Mouse (Mus musculus): ENCODE measurements around the gene N4bp2l2.
"Not testable (repeated sequence)": the region's sequence is repeated elsewhere in the genome, so short reads cannot be mapped to it uniquely, and the experiment has no call there.

Gene N4bp2l2

DNA sequence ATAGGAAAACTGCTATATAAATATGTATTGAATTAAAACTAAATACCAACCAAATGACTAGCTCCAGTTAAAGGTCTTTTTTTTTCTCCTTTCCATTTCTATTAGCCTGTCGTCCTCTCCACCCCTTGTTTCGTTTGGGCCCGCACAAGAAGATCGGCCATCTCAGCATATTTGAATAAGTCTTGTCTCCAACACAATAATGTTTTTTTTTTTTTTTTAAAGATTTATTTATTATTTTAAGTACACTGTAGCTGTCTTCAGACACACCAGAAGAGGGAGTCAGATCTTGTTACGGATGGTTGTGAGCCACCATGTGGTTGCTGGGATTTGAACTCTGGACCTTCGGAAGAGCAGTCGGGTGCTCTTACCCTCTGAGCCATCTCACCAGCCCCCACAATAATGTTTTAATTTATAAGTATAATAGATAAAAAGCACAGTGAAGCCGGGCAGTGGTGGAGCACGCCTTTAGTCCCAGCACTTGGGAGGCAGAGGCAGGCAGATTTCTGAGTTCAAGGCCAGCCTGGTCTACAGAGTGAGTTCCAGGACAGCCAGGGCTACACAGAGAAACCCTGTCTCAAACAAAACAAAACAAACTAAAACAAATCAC, at the start of gene N4bp2l2:
TSS of gene N4bp2l2 (minus strand) at position 51 of the 607 bp plus-strand sequence.
- DNase-seq: not testable (repeated sequence)

DNA sequence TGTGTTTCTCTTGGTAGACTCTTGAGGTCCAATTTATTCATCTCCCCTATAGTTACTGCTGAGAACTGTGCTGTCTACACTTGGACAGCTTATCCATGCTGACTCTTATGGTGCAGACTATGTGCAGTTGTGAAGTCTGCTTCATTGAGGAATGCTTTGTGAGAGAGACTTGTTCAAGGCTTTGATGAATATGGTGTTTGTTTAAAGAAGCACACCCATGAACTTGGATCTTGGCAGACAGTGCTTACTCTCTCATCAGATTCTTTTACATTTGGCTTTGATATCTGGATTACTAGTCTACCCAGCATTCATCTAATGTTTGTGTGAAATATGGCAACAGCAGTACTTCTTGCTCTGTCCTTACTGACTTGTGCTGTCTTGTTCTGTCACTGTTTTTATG, 47.4 kb upstream of the N4bp2l2 start:
- DNase-seq: no peak

DNA sequence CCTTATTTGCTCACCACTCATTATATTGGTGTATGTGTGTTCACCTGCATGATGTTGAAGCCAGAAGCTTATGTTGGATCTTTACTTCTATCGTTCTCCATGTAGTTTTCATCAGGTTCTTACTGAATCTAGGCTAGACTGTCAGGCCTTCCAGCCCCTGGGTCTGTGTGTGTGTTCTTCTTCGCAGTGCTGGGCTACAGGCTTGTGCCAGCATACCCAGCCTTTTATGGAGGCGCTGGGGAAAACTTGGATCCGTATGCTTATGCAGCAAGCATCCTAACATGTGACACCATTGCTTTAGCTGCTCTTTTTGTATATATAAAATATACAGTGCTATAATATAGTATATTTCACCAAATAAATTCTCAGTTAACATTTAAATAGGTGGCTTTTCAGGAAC, 45.5 kb upstream of the N4bp2l2 start:
- no peak for DNase-seq

DNA sequence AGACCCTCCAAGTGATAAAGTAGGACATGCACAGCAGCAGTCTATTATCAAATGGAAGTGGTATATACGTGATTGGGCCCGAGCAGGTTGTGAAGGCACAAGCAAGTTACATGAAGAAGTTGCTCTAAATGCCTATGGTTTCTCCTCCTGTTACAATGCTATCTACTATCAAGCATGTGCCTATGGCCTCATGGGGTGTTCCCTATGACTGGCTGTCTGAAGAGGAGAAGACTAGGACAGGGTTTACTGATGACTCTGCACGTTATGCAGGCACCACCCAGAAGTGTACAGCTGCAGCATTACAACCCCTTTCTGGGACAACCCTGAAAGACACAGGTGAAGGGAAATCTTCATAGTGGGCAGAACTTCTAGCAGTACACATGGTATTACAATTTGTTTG, 41.2 kb upstream of the N4bp2l2 start:
- not testable (repeated sequence) for DNase-seq

DNA sequence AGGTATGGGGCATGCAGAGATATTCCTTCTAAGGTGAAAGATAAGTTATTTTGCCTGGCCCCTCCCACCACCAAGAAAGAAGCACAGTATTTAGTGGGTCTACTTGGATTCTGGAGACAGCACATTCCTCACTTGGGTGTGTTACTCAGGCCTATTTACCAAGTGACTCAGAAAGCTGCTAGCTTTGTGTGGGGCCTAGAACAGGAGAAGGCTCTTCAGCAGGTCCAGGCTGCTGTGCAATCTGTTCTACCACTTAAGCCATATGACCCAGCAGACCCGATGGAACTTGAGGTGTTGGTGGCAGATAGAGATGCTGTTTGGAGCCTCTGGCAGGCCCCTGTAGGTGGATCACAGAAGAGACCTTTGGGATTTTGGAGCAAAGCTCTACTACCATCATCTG, 40.7 kb upstream of the N4bp2l2 start:
- not testable (repeated sequence) for DNase-seq

DNA sequence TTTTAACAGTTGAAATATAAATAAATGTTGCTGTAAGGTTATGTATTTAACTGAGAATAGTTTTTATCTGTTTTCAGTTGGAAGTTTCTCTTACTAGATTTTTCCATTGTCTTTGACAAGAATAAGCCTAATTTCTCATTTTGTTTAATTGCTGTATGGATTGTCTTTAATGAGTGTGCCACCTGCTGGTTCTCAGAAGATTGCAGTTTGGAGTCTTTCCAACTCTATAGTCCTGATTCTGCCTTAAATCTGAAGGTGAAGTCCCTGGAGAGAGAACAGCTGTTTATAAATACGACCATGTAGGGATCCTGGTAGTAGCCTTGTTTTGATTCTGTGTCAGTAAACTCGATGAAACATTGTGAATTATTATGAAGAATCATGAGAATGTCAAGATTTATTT, 36.7 kb upstream of the N4bp2l2 start:
- peak; percentile 37 to 70 for DNase-seq

DNA sequence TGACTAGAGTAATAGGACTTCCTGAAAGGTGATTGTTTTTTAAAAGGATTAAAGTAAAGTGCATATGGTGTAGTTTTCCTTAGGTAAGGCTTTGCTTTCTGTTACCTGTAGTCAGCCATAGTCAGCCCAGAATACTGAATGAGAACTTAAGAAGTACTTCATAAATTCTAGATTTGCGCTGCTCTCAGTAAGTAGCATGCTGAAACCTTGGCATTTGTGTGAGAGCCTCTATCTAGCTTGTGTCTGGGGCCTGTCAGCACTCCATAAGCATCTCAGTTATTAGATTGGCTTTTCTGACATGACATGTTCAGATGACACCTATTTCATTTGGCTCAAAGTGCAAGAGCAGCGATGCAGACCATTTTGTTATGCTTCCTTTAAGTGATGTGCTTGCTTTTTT, 27.3 kb upstream of the N4bp2l2 start:
- DNase-seq: no peak

DNA sequence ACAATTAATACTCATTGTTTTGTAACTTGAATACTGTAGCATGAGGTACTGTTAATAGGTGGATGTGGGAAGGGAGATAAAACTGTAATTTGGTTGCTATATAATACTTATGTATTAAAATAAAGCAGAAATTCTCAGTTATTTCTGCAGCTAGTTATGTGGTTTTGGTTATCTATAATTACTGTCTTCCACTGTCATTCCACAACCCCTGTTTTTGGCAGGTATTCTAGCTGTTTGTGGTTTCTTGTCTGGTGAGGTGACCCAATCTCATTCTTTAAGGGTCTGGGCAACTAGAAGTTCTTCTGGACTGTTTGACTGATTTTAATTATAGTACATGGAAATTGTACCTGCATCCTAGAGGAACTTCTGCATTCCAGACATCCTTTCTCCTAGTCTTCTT, 24.7 kb upstream of the N4bp2l2 start:
- no peak for DNase-seq

DNA sequence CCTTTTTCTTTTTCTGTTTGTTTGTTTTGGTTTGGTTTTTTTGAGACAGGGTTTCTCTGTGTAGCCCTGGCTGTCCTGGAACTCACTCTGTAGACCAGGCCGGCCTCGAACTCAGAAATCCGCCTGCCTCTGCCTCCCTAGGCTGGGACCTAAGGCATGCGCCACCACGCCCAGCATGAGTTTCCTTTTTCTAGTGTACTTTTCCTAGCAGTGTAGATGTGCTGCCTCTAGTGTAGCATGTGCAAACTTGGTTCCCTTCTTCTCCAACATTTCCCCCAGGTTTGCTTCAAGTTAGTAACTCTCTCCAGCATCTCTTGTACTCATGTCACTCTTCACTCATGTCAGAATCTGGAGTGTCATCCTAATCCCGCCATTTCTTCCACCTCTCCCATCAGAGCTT, 16.9 kb upstream of the N4bp2l2 start:
- not testable (repeated sequence) for DNase-seq

DNA sequence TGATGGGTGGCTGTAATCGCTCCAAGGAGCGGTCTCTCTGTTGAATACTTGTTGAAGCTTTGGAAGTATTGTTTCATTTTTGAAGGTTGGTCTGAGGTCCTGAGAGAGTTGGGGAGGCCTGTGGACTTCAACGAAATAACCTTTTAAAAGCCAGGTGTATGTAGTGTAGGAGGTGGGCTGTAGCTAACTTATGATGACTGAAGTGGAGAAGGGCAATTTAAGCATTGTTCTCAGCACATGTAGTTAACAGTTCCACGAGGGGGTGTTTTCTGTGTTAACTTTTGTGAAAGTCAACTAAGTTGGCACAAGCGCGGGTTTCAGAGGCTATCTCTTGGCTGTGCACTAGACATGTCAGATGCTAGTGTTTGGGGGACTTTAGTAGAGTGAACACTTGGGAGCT, 8.9 kb upstream of the N4bp2l2 start:
- DNase-seq: no peak

DNA sequence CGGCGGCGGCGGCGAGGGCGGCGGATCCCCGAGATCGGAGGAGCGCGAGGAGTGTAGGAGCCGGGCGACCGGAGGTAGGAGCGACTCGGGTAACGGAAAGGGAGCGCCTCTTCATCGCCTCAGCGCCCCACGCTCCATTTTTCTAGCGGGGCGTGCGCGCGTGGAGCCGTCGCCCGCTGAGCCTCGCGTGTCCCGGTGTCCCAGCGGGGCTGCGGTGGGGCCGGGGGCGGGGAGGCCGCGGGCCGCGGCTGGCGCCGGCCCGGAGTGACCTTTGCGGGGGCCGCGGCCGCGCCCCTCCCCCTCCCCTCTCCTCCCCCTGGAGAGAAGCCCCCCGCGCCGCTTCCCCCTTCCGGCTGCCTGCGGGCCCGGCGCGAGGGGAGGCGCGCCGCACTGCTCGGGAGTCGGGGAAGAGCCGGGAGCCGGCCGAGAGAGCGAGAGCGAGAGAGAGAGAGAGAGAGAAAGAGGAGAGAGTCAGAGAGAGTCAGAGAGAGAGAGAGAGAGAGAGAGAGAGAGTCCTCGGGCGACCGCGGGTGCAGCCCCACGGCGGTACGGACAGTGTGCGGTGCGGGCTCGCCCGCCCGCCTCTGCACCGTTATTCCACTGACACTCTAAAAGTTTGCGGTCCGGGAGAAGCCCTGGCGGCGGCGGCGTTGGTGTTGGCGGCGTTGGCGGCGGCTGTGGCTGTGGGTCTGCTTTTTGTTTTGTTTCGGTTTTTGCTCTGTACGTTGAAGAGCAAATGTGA, 8.1 kb upstream of the N4bp2l2 start:
- peak in 1 of 2 experiments; percentile 60 for DNase-seq

DNA sequence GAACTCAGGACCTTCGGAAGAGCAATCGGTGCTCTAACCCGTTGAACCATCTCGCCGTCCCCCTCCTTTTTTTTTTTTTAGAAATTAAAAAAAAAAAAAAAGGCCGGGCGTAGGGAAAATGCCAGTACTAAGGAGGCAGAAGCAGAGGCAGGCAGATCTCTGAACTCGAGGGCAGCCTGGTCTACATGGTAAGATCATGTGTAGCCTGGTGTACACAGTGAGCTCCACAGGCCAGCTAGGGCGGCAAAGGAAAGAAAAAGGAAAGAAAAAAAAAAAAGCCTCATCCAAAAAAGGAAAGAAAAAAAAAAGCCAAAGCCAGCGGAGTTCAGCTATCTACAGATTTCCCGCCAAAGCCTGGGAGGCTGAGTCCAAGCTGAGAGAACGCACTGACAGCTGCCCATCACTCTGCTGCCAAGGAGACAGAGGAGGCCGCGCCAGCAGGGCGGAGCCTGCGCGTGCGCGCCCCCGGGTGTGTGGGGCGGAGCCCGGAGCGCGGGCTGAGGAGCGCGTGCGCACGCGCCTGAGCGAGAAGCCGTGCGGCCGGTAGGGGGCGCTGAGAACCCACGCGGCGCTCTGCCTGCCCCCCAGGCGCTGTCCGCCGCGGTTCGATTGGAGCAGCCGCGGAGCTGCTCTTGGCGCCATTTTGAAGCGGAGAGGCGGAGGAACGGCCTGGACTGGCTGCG, 7.3 kb upstream of the N4bp2l2 start, which contains the start of gene Pds5b:
TSS of gene Pds5b (plus strand) at position 587 of the 683 bp plus-strand sequence.
- DNase-seq: peak; percentile 95 to 98

DNA sequence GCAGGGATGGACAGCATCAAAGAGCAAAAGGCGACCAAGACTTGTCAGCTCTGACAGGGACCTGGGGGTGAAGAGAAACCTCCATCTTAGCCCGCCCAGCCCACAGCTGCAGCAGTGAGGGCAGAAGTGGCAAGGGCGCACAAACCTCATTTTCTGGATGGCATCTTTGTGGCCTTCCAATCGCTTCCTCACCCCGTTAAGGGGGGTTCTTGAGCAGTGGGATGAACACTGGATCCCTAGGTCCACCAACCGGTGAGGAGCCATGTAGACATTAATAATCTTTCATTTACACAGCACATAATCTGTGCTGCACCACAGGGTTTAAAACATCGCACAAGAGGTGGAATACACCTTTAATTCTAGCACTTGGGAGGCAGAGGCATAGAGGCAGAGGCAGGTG, 6.4 kb upstream of the N4bp2l2 start:
- DNase-seq: no peak

DNA sequence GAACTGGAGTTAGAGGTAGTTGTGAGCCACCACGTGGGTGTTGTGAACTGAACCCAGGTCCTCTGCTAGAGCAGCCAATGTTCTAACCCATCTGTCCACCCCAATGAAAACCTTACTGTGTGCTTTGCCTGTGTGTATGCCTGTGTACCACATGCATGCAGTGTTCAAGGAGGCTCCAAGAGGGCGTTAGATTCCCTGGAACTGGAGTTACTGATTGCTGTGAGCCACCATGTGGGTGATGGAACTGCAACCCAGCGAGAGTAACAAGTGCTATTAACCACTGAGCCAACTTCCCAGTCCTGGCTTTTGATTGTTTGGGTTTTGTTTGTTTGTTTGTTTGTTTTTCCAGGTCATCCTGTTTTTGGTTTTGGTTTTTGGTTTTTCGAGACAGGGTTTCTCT, 2.7 kb upstream of the N4bp2l2 start:
- DNase-seq: no peak

DNA sequence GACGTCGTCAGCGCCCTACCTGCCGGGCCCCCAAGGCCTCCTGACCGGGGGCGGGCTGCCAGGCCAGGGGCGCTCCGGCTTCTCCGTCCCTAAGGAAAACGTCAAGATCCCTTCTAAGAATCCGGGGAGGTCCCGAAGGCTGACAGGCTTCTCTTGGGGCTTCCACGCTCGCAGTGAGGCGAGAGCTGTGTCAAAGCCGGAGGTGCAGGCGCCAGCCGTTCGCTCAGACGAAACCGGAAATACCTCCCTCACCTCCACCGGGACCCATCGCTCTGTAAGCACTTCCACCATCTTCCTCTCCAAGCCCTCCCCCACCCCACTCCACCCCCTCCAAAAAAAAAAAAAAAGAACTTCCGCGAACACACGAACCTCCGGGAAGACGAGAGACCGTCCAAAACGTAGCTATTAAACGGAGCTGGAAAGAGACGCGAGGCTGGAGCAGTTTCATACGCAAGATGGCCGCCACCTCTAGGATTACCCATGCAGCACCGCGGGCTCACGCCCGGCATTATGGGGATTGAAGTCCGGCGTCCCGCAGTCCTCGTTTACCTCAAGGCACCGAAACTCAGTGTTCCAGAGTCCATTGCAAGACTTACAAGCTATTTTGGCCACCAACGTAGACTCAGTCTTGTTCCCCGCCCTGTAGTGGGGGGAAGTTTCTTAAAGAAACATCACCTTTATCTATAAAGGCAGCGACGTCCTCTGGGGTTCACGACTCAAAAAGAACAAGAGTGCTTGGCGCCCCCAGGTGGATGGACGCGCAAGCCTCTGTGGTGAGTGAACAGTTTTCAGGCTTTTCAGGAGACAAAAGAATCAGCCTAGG, 640 bp downstream of the N4bp2l2 start:
- peak; percentile 95 for DNase-seq

DNA sequence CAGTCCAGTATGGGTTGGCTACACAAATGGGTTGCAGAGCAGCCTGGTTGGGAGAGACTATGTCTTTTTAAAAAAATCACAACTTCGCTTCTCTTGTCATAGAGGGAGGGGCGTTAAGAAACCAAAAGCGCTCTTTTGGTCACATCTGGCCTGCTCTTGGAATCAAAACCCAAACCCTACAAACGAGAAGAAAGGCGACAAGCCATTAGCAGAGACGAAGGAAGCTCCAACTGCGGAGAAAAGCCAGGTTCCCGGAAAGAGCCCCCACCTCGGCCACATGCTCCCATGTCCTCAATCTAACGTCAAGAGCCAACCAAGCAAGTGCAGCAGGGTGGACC, 1.2 kb downstream of the N4bp2l2 start:
- DNase-seq: no peak

DNA sequence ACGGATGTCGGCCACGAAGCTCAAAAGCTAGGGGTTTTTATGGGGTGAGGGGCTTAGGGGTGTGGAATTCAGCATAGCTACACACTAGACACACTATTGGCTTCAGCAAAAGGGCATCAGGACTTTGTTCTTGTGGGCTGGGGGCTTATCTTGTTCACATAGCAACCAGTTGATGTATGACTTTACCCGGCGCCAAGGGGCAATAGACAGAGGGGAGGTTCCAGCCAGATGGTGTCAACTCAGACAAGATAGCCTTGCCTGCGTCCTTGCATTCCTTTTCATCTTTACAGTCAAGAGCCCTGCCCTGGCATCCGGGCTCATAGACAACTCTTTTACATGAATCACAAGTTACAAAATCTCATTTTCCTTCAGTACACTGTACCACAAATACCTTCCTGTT, 2.1 kb downstream of the N4bp2l2 start:
- DNase-seq: not testable (repeated sequence)

DNA sequence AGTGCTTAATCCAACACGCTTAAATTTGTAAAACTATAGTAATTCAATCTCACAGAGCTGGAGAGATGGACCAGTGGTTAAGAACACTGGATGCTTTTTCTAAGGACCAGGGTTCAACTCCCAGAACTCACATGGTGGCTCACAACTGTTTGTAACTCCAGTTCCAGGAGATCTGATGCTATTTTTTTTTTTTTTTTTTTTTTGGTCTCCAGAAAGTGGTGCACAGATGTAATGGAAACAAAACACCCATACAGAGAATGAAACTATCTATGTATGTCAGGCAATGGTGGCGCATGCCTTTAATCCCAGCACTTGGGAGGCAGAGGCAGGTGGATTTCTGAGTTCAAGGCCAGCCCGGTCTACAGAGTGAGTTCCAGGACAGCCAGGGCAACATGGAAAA, 5.7 kb downstream of the N4bp2l2 start:
- DNase-seq: not testable (repeated sequence)

DNA sequence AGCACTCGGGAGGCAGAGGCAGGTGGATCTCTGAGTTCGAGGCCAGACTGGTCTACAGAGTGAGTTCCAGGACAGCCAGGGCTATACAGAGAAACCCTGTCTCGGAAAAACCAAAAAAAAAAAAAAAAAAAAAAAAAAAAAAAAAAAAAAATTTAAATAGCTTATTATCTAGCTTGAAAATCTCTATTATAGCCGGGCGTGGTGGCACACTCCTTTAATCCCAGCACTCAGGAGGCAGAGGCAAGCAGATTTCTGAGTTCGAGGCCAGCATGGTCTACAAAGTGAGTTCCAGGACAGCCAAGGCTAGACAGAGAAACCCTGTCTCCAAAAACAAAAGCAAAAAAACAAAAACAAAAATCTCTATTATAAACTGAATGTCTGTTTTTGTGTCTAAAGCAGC, 6.6 kb downstream of the N4bp2l2 start:
- DNase-seq: not testable (repeated sequence)

DNA sequence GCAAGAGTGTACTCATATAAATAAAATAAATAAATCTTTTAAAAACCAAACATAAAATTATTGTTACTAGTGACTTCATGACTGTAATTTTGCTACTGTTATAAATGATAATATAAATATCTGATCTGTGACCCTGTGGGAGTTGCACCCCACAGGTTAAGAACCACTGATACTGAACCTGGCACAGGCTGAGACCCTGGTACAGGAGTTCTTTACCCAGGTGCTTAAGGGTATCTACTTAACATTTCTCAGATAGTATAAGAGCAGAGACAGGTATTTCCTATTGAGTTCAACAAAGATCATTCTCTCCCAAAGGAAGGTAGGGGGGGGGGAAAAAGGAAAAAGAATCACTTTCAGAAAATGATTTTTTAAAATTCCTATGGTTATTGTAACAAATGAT, 11.4 kb downstream of the N4bp2l2 start:
- no peak for DNase-seq

DNA sequence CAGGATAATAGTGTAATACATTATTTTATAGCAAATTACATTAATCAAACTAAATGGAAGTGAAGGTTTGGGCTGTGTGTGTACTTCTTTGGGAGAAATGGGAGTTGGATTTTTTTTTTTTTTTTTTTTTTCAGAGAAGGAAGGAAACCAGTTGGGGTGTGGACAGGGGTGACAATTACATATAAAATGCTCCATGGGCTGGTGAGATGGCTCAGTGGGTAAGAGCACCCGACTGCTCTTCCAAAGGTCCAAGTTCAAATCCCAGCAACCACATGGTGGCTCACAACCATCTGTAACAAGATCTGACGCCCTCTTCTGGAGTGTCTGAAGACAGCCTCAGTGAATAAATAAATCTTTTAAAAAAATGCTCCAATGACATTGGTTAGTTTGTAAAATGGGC, 13.4 kb downstream of the N4bp2l2 start:
- DNase-seq: no peak

DNA sequence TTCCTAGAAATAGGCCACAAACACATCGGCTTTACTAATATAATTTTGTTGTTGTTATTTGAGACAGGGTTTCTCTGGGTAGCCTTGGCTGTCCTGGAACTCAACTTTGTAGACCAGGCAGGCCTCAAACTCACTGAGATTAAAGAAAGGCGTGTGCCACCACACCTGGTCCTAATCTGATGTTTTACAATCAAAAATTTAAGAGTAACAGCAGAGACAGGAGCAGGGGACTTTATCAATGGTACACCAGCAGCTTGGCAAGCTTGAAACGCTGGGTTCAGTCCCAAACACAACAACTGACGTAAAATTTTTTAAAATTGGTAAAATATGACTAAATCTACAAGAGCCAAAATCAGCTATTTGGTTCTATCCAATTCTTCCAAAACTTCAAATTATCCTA, 21.1 kb downstream of the N4bp2l2 start:
- DNase-seq: no peak

DNA sequence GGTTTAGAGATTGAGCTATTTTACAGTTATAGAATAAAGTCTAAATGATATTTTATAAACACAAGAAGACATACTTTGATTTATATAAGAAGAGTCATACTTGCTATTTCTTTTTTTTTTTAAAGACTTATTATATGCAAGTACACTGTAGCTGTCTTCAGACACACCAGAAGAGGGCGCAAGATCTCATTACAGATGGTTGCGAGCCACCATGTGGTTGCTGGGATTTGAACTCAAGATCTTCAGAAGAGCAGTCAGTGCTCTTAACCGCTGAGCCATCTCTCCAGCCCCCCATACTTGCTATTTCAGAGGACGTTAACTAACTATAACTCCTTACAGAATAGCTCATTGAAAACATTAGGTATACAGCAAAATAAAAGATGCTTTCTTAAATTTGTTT, 22.6 kb downstream of the N4bp2l2 start:
- not testable (repeated sequence) for DNase-seq
